Mouse (Mus musculus) thymus, postnatal 0 days (tissue): ENCODE results near the gene Slc39a9. TPM values are rescaled to one million over a fixed set of nuclear protein-coding genes. Genes with fewer than 3 reads are reported as not detected.

ENCODE experiments used
- DNase-seq: peaks from one replicate; pipeline ENCODE4 v3.0.0-alpha.2; 2015; ENCODE audit warnings: low spot score
- polyA plus RNA-seq: library from polyadenylated mRNA; unstranded; fragments of >200 nt; fragmentation: Nextera tagmentation; extraction: Ambion mirVana; gene quantifications from 2 replicates; pipeline ENCODE4 v1.2.1, GENCODE M21; 2015

The Slc39a9 gene
- 16.7 and 17.6 TPM in 2 replicates for polyA plus RNA-seq

GRCm38 (mm10) chr12:80643693-80644505 is at the start of gene Slc39a9, which contains the start of gene Erh:
TSS of gene Slc39a9 (plus strand) at chr12:80643883.
TSS of gene Erh (minus strand) at chr12:80644341.
- DNase-seq = peak; percentile 96

DNA sequence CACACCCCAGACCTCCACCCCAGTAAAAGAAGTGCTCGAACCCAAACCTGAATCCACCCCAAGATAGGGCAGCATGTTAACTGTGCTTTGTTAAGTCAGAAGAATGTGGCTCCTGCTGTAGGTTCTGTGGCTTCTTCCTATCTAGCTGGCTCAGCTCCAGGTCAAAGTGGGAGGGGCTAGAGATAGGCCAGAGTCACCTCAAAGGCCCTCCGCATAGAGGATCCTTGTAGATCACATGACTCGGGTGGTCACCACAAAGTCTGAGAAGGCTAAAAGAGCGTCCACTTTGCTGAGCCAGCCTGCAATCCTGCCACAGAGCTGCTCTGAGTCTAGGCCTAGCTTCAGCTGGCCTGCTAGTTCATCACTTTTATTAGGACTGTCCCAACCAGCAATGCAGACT is 49.5 kb upstream of the Slc39a9 start:
- no peak for DNase-seq

- no peak for DNase-seq
Measured at GRCm38 (mm10) chr12:80594781-80595180, 48.9 kb upstream of the Slc39a9 start.

DNA sequence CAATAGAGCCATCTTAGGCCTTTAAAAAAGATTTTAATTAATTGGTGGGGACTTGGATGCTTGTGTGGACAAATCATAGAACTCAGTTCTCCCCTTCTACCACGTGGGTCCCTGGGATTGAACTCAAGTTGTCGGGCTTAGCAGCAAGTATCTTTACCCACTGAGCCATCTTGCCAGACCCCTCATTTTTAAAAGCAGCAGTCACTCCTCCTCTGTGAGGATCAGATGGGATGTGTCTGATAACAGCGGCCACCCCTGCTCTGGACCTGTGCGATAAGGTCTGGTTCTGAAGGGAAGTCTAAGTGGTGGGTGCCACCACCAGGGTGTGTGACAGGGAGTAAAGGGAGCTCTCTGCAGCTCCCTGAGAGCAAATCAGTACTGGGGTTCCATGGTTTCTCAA is 48.1 kb upstream of the Slc39a9 start:
- no peak for DNase-seq

DNA sequence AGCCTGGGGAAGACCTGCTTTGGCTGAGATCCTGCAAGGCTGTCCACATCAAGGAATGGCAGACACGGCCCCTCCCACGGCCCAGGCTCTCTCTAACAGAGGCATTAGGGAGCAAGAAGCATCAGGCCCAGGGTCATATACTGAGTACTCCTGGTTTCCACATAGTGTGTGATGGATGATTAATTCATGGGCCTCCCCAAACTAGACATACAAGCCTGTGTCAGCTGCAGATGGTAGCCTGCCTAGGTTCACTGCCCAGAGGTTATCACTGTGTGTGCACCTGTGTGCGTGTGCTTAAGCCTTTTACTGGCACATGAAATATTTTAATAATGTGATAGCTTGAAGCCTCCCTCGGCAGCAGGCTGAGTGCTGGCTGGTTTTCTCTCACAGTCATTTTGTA is 47.7 kb upstream of the Slc39a9 start:
- no peak for DNase-seq

DNA sequence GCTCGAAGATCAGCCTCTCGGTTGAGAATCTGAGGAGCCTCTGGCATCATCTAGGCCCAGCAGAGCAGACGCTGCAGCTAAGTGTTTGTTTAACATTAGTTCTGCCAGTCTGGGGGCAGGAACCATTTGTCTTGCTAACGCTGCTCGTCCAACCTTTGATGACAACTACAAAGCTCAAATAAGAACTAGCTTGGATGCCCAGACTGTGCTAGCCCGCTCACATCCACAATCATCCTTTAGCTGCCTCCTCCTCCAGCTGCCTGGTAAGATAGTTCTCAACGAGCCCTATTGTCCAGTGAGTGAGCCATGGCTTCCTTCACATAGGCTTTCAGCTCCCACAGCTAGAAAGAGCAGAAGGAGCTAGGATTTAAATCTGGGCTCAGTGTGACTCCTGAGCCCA is 45.4 kb upstream of the Slc39a9 start:
- no peak for DNase-seq

DNA sequence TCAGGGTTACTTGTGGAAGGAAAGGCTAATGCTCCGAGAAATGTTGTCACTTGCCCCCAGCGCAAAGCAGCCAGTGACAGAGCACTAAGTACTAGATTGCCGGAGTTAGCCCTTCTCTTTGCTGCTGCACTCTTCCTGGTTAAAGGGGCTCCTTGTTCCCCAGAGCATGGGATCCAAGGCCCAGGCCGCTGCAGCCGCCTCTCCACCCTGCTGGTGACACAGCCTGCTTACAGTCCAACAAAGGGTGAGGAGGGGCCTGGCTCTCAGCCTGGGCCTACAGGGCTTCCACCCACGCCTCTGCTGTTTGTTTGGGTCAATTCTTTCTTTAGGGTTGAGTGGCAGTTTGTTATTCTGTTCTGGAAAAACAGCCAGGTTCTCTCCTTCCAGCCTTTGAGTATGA is 44.9 kb upstream of the Slc39a9 start:
- DNase-seq = no peak

- DNase-seq = no peak
Measured at GRCm38 (mm10) chr12:80601597-80602269, 42.0 kb upstream of the Slc39a9 start.

DNA sequence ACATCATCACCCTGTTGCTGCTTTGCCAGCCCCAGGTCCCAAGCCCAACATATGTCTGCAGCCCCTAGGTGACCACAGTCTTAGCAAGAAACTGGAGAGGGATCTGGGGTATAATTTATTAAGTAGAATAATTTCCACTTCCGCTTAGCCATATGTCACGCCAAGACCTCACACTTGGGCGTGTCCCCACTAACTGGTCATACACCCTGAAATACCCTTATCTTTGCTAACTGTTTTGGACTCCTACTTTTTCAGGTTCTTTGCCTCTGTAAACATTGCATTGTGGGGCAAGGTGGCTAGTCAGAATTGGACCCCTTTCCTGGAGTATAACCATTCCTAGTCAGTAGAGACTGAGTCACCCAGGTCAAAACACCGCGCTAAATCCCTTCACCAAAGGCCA is 41.3 kb upstream of the Slc39a9 start:
- no peak for DNase-seq

DNA sequence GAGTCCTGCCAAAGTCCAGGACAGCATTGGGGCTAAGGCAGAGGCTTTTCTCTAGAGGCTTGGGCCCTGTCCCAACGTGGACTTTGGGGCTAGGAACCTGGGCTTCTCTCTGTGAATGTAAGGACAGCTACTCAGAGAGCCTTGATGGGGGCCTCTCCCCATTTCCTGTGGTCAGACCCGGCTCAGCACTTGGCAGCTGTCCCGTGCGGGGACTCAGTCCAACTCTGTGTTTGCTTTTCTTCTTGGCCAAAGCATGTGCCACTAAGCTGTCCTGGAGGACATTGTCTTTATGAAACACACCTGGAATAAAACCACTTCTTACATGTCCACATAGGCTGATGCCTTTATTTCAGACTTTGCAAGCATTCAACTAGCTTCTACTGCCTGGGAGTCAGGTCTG is 40.1 kb upstream of the Slc39a9 start:
- no peak for DNase-seq

DNA sequence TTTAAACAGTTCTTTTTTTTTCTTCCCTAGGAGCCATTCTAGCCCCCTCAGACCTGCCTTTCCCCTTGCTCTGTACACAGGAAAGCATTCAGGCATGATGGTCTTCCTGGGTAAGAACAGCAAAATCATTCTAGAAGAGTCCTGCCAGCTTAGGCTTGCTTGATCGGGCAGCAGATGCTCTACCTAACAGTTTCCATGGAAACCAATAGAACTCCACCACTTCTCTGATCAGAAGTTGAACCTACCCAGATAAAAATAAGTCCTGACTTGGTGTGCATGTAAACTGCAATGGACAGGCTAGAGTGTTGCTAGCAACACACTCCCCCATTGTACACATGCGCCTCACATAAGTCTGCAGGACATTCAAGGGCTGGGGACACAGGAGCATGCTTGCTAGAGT is 39.5 kb upstream of the Slc39a9 start:
- no peak for DNase-seq

GRCm38 (mm10) chr12:80608576-80608975 is 35.1 kb upstream of the Slc39a9 start:
- no peak for DNase-seq

GRCm38 (mm10) chr12:80609928-80610327 is 33.8 kb upstream of the Slc39a9 start:
- no peak for DNase-seq

DNA sequence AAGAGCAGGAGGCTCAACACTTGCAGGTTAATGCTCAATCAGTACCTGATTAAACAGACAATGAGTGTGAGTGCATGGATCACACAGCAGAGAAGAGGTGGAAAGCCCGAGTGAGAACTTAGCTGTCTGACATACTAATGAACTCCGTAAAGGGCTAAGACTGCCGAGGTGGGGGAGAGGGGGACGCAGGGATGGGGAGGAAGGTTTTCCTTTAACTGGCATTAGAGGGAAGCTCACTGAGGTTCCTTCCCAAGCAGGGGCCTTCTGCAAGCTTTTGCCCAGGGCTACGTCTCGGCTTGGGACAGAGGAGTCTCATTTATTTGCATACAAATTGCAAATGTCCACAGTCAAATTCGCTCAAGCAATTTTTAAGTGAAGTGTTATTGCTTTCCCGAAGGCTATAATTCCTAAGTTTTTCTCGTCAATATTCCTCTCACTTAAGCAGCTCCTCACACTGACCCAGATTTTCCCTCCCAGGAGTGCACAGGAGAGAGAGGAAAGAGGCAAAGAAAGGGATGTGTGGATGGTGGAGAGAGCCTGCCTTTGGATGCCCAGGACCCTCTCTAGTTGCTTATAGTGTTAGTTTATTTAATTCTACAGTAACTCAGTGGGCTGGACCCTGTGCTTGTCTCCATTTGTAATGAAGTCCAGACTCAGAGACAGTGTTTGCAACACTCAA is 31.4 kb upstream of the Slc39a9 start:
- no peak for DNase-seq

DNA sequence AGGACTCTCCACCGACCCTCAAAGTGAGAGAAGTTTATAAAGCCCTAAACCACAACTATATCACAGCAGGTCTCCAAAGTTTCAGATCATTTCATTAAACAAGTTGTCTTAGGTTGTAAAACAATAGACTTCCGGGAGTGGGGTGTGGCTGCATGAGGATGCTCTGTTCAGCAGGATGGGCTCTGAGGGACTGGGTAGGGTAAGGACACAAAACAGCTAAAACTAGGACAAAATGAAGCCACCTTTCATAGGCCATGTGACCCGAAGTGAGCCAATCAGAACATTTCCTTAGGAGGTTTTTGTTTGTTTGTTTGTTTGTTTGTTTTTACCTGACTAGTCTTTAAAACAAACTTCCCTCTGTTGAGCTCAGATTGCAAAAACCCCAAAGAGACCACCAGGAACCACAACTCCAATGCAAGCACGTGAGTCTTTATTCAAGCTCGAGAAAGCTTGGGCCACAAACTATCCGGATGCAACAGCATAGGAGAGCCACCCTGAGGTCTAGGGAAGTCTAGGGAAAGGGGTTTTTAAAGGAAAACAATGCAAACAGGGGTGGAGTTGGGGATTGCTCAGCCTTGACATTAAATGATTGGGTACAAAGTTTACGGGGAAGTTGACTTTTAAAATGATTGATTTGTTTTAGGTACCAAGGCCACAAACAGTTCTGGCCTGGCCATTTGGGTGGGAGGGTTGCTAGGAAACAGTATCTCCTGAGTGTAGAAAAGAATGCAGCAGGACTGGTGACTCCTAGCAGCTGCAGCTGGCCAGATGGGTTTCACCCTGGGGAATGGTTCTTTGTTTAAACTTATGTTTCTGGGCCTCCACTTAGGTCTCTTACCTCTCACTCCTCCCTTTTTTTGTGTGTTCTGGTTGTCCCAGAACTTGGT is 28.1 kb upstream of the Slc39a9 start:
- DNase-seq = no peak

GRCm38 (mm10) chr12:80620501-80620900 is 23.2 kb upstream of the Slc39a9 start:
- no peak for DNase-seq

- no peak for DNase-seq
Measured at GRCm38 (mm10) chr12:80631790-80632189, 11.9 kb upstream of the Slc39a9 start.

- peak; percentile 69 for DNase-seq
Measured at GRCm38 (mm10) chr12:80642725-80643692, 674 bp upstream of the Slc39a9 start.

- no peak for DNase-seq
Measured at GRCm38 (mm10) chr12:80644506-80644868, 804 bp downstream of the Slc39a9 start.

DNA sequence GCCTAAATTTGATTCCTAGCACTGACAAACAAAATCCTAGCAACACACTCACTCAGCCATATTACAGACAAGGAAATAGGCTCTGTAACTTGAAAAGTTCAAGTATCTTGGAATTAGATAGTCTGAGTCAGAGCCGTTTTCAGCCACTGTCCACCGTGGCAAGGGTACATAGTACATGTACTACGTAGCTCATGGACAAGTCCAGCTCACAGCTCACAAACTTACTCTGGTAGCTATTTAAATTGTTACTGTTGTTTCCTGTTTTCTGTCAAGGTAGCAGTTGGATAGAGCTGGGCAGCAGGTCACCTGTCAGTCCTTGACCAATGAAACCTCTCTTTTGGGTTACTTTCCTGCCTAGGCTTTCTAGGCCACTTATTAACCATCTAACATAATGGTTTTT is 2.7 kb downstream of the Slc39a9 start:
- DNase-seq = no peak
